Mouse (Mus musculus) stomach, postnatal 0 days (tissue): ENCODE results near the gene Gsk3a.

Experiments
- CTCF ChIP-seq: IDR thresholded peaks from 2 replicates; pipeline ENCODE4 v1.5.1; 2016; ENCODE audit warnings: antibody characterized with exemption, low read depth, mild to moderate bottlenecking, moderate library complexity
- EP300 ChIP-seq: optimal IDR thresholded peaks from 2 replicates; pipeline ENCODE3; 2016; ENCODE audit warnings: antibody characterized with exemption

DNA sequence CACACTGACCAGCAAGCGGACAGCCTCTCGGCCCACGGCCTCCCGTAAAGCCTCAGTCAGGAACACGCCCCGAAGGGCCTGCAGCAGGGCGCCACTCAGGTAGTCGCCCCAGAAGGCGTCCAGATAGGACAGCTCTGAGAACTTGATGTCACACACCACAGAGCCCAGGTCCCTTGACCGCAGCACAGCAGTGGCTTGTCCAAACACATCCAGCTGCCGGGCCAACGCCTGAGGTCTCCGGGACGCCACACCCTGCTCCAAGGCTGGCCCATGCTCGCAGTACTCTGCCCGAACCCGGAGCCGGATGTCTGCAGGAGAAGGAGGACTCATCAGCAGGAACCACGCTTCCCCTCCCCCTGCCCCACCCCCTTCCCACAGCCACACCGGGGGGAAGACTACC lies 34.0 kb downstream of the Gsk3a start:
- TF ChIP-seq EP300 (no peak), CTCF (no peak)
